Mouse (Mus musculus): ENCODE results near the gene Pla2g4d.
A peak's percentile ranks its signal among the peaks of the same experiment; 100 is the strongest.

Gene Pla2g4d

DNA sequence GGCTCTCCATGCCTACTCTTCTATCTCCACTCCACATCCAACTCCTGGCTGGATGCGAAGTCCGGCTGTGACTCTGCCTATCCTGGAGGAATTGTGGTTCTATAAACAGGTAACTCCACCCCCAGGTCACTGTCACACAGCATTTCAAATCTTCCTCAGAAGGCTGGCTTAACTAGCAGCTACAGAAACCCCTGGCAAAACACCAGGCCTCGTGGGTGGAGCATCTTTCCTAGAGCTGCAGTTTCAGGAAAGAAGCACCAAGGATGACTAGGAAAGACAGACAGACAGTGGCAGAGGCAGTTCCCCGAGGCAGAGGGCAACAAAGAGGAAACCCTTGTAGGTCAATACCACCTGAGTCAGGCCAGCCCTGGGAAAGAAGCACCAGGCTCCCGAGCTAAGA lies at the start of gene Pla2g4d:
Gene Pla2g4d, minus strand, starts transcription at position 203 of the 400 bp plus-strand sequence.
- DNase-seq, result no peak

GRCm38 (mm10) chr2:120337886-120338285 lies 48.9 kb upstream of the Pla2g4d start:
- no peak for DNase-seq

GRCm38 (mm10) chr2:120331575-120331974 lies 42.6 kb upstream of the Pla2g4d start:
- no peak for DNase-seq

DNA sequence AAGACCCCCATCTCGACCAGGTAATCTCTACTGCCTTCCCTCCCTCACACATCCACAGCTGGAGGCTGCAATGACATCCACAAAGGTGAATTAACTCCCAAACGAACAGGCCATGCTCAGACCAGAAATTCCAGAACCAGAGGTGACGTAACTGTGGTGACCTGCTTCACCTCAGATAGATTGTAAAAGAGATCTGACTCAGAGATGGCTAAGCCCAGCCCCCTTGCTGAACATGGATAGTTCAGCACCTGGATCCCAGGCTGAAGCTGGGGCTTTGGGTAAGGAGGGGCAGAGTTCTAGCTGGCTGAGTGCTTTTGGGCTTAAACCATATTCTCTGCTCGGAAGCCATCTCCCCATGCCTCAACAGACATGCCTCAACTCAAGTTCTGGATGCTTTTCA lies 26.1 kb upstream of the Pla2g4d start:
- no peak for DNase-seq

- DNase-seq, result no peak
These were observed 25.5 kb upstream of the Pla2g4d start for GRCm38 (mm10) chr2:120314487-120314886.

GRCm38 (mm10) chr2:120313976-120314375 lies 25.0 kb upstream of the Pla2g4d start, which contains the start of gene Pla2g4f:
Gene Pla2g4f, minus strand, starts transcription at chr2:120314165.
- DNase-seq, result no peak

DNA sequence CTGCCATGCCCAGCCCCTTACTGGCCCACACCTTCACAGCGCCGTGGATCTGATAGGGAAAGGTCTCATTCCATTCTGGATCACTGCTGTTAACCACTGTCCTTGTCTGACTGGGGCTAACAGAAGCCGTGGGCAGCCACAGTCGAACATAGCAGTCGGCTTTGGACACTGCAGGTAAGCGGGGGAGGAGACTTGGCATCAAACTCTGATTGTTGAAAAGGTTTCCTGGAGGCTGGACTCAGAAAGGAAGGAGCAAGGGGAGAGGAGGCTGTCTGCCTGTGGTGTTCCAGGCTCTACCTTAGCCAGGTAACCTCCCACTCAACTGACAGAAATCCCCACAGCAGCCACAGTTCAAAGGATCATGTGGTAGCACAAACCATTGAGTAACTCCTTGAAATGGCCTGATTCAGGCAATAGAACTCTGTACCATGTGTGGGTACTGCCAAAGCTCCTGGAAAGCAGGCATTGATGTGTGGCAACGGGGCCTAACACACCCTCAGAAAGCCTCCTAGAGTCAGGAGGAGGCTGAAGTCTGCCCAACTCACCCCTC lies 23.4 kb upstream of the Pla2g4d start:
- DNase-seq, result no peak

DNA sequence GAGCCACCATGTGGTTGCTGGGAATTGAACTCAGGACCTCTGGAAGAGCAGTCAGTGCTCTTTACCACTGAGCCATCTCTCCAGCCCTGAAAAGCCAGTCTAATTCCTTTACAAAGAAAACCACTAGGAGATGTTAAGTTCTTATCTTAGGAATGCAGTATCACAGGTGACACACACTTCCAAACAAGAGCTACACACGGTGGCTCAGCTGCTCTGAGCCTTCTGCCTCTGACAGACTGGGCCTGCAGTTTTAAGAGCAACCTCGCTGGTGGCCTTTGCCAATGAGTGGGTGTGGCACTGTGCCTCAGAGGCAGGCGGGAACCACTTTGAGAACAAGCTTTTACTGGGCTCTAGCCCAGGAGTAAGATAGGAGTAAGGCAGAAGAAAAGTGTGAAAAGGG lies 15.1 kb upstream of the Pla2g4d start:
- DNase-seq, result no peak

- DNase-seq, result no peak
These were observed 12.1 kb upstream of the Pla2g4d start for GRCm38 (mm10) chr2:120301076-120301475.

DNA sequence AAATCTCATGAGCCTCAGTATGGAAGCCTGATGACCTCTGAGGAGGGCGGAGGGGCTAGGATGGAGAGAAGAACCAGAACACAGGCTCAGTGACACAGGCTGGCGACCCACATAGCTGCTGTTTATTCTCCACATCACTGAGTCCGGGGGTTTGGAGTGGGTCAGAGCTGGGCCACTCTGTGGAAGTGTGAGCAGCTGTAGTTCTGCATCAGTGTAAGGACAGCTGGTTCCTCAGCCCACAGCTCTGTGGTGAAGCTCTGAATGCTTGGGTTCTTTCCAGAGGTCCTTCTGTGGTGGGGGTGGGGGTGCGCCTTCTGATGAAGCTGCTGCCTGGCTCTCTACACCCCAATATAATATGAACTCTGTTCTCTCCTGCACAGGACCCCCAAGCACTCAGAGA lies 10.9 kb upstream of the Pla2g4d start:
- no peak for DNase-seq

DNA sequence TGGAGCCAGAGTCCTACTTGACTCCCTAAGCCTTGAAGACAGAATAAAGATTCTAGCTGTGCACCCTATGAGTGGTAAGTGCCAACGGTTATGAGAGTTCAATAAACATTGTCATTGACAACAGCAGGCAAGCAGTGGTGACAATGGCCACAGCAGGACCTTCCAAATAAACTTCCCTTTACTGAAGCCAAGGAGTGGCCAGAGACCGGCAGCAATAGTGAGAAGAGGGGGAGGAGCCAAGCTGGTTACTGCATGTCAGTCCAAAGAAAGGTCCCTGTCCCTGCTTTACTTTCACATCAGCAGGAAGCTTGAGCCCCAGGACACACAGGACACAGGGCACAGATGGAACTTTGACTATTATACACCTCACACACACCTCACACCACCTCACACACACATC lies 7.2 kb upstream of the Pla2g4d start:
- DNase-seq, result no peak

DNA sequence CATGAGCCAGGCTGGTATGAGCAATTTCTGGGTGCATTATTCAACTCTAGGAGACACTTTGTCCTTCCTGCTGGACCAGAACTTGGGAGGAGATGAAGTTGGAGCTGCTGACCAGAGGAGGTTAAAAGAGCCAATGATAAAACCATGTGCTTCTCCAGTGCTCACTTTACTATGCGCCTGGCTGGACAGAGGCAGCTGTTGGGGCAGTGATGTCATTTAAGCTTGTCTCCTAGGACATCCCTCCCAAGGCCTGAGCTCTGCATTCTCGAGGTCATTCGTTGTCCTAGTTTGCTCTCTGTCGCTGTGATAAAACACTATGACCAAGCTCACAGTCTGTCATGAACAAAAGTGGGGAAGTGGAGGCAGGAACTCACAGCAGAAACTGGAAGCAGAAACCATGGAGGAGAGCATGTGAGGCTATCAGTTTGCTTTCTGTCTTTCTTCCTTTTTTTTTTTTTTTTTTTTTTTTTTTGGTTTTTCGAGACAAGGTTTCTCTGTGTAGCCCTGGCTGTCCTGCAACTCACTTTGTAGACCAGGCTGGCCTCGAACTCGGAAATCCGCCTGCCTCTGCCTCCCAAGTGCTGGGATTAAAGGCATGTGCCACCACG lies 2.6 kb upstream of the Pla2g4d start:
- DNase-seq, result no peak

DNA sequence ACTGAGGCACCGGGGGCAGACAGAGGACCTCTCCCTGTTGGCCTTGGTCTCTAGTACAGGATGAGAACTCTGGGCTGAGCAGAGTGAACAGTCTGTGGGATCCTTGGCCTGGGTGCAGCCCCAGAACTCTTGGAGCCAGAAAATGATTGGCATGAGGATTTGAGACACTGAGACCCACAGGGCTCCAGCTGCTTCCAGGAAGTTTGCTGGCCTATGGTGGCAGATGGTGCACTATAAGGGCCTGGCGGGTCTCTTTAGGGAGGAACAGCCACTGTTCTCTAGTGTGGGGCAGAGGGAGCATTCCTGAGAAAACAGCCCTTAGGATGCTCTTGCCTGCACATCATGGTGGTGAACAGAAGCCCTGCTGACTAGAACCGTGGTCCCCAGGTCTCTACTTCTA lies 596 bp downstream of the Pla2g4d start:
- DNase-seq, result no peak

- peak; percentile 39 for DNase-seq
These were observed 3.4 kb downstream of the Pla2g4d start for GRCm38 (mm10) chr2:120285639-120286038.

GRCm38 (mm10) chr2:120284705-120285104 lies 4.3 kb downstream of the Pla2g4d start:
- DNase-seq, result no peak

GRCm38 (mm10) chr2:120284094-120284493 lies 4.9 kb downstream of the Pla2g4d start:
- no peak for DNase-seq

DNA sequence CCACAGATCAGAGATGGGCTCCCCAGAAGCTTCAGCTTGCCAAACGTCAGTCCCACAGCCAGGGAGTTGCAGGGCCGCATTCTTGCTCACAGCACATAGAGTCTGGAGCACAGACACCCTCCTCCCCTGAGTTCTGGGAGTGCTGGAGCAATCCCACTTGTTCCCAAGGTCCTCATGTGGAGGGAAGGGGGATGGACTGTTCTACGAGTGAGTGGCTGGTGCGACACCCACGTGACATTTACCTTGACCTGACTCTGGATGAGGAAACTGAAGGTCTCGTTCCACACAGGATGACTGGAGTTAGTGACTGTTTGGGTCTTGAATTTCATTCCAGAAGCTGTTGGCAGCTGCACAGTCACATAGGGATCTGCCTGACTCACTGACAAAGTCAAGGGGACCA lies 5.4 kb downstream of the Pla2g4d start:
- DNase-seq, result no peak

DNA sequence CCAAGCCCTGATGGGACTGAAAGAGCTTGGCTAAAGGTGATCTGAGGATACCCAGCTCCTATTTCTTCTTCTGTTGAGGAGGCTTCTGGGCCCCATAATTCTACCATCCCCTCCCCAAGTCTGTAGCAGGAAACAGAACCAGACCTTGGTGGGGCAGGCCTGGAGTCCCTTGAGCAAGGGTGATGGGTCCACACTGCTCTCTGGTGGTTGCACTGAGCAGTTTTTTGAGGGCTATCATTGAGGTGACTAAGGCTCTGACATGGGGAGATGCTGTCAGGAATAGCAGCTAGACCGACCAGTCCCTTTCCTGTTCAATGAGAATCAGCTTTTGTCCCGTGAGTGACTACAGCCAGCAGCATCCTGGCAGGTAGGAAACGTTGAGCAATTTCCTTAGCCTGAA lies 7.8 kb downstream of the Pla2g4d start:
- DNase-seq, result no peak

DNA sequence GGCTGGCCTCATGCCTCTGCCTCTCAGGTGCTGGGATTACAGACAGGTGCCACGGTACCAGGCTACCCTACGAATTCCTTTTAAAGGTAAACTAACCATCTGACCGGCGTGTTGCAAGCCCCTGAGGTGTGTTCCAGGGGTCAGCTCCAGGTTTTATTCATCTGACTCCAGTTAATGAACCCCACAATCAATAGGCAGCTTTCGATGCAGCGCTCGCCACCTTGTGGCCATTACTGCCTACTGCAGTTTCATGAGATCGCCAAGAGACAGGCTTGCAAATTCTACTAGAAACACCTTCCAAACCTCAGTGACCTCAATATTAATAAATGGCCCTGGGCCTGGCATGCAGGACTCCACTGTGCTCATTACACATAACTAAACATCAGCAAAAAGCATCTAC lies 9.0 kb downstream of the Pla2g4d start:
- peak; percentile 64 for DNase-seq

DNA sequence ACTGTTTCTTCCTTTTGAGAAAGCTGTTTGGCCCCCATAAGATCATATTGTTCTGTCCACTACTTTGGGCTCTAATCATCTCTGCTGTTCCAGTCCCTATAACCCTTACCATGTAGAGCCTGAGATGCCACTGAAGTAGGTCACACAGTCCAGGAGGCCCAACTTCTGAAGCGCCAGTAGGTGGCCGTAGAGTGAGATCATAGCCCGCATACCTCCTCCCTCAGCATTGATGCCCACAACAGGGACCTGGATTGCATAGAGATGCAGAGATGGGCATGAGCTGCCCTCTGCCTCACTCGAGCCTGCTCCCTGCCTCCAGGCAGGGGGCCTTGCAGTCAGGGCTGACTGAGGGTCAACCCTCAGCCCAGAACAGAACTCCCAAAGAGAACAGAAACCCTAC lies 12.0 kb downstream of the Pla2g4d start:
- no peak for DNase-seq

- no peak for DNase-seq
These were observed 20.4 kb downstream of the Pla2g4d start for GRCm38 (mm10) chr2:120268635-120269034.

- no peak for DNase-seq
These were observed 23.5 kb downstream of the Pla2g4d start for GRCm38 (mm10) chr2:120265523-120265922.

GRCm38 (mm10) chr2:120264858-120265257 lies 24.1 kb downstream of the Pla2g4d start:
- DNase-seq, result no peak

DNA sequence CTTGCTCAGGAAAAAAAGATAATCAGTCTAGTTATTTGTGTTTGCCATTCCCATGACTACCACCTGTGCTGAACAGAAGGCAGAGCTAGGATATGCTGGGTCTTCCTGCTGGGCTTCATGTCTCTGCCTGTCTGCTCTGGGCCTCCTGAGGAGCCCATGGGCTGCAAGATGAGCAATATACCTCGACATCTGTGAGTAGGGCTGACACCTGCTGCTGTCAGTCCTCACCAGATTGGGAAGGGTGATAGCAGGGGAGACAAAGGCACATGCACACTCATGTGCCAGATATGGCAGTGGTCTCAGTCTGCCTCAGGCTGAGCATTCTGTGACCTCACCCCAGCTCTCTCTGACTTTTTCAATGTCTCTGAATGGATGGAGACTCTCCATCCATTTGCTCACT lies 26.1 kb downstream of the Pla2g4d start:
- peak; percentile 27 for DNase-seq

DNA sequence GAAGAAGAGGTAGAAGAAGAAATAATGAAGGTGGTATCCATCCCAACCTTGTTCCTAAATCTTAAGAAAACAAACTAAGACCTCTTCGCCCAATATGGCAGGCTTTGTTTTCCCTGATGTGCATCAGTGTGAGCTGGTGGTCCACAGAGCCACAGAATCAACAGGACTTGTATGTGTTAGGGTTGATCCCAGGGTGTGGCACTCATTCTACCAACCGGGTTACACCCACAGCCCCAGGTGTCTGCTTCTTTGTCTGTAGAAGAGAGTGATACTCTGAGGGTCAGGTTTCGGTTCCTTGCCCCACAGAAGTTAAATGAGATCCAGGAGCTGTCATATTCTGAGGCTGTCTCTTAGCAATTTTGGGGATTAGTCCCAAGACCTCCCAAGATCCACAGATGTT lies 27.7 kb downstream of the Pla2g4d start:
- no peak for DNase-seq
